Mouse (Mus musculus): Measurements from ENCODE around the gene Yrdc. TPM values are rescaled to one million over a fixed set of nuclear protein-coding genes. Genes with fewer than 3 reads are reported as not detected.

The Yrdc gene
- polyA plus RNA-seq, 1 experiment from 2014 or later: 48.8 TPM

GRCm38 (mm10) chr4:124861283-124862188, 11.1 kb downstream of the Yrdc start, which contains the start of gene Maneal:
Maneal (minus strand) TSS chr4:124862171.
- peak within 1 kb of the TSS; percentile 90 for H3K4me2 ChIP-seq (ENCODE audit: low read depth, low read length)
- 2% methylated on average over 49 of the region's 77 CpGs for WGBS
- peak; percentile 67 for ATAC-seq (ENCODE audit: low read depth)
- no peaks in the 10 kb centered on the region for H3K9me3 ChIP-seq (ENCODE audit: control insufficient read depth, low read length)
- peaks cover 19% of the 10 kb centered on the region for H3K36me3 ChIP-seq (ENCODE audit: control insufficient read depth, insufficient read depth, low read length)
- peaks cover 15% of the 10 kb centered on the region for H3K4me1 ChIP-seq (ENCODE audit: control insufficient read depth, insufficient read depth, low read length)
- peak within 1 kb of the TSS; percentile 82 for H3K27ac ChIP-seq (ENCODE audit: low read depth, low read length)
- peak within 1 kb of the TSS; percentile 88 for H3K9ac ChIP-seq (replicated peaks; ENCODE audit: low read depth, low read length)
- H3K27me3 ChIP-seq (ENCODE audit: control insufficient read depth, insufficient read depth, low read length): no peaks in the 10 kb centered on the region
- peak within 1 kb of the TSS; percentile 78 for H3K4me3 ChIP-seq (ENCODE audit: low read depth, low read length)

- no peaks in the 10 kb centered on the region for H3K4me1 ChIP-seq (ENCODE audit: control insufficient read depth, insufficient read depth, low read length)
- H3K27ac ChIP-seq (ENCODE audit: low read depth, low read length): no peak overlapping the region
- 92% methylated on average over 1 of the region's 1 CpGs for WGBS
- H3K9me3 ChIP-seq (ENCODE audit: control insufficient read depth, low read length): no peaks in the 10 kb centered on the region
- no peaks in the 10 kb centered on the region for H3K27me3 ChIP-seq (ENCODE audit: control insufficient read depth, insufficient read depth, low read length)
- no peak overlapping the region for H3K4me3 ChIP-seq (ENCODE audit: low read depth, low read length)
- no peak overlapping the region for H3K9ac ChIP-seq (replicated peaks; ENCODE audit: low read depth, low read length)
- no peaks in the 10 kb centered on the region for H3K36me3 ChIP-seq (ENCODE audit: control insufficient read depth, insufficient read depth, low read length)
- ATAC-seq (ENCODE audit: low read depth): no peak
- H3K4me2 ChIP-seq (ENCODE audit: low read depth, low read length): no peak overlapping the region
These were observed 22.2 kb downstream of the Yrdc start for GRCm38 (mm10) chr4:124872719-124873118.

GRCm38 (mm10) chr4:124880599-124880998, 30.1 kb downstream of the Yrdc start, which contains the start of gene Epha10:
Epha10 (plus strand) TSS chr4:124880899.
- Histone ChIP-seq H3K27ac (ENCODE audit: low read depth, low read length) (peak within 1 kb of the TSS; percentile 28; the same call in 1 of the 2 replicates), H3K4me3 (ENCODE audit: low read depth, low read length) (peak within 1 kb of the TSS; percentile 42), H3K9me3 (ENCODE audit: control insufficient read depth, low read length) (no peaks in the 10 kb centered on the region), H3K9ac (replicated peaks; ENCODE audit: low read depth, low read length) (peak within 1 kb of the TSS; percentile 55), H3K4me1 (ENCODE audit: control insufficient read depth, insufficient read depth, low read length) (0 out of 2 replicates have a peak, but pooled peaks cover 7% of the 10 kb centered on the region), H3K36me3 (ENCODE audit: control insufficient read depth, insufficient read depth, low read length) (no peaks in the 10 kb centered on the region), H3K27me3 (ENCODE audit: control insufficient read depth, insufficient read depth, low read length) (no peaks in the 10 kb centered on the region; the same call in 1 of the 2 replicates), H3K4me2 (ENCODE audit: low read depth, low read length) (peak within 1 kb of the TSS; percentile 65)
- ATAC-seq (ENCODE audit: low read depth): no peak
- WGBS: 3% methylated on average over 11 of the region's 11 CpGs

- Histone ChIP-seq H3K9ac (replicated peaks; ENCODE audit: low read depth, low read length) (peak overlapping the region; percentile 55), H3K27me3 (ENCODE audit: control insufficient read depth, insufficient read depth, low read length) (no peaks in the 10 kb centered on the region; the same call in 1 of the 2 replicates), H3K4me1 (ENCODE audit: control insufficient read depth, insufficient read depth, low read length) (0 out of 2 replicates have a peak, but pooled peaks cover 7% of the 10 kb centered on the region), H3K36me3 (ENCODE audit: control insufficient read depth, insufficient read depth, low read length) (no peaks in the 10 kb centered on the region), H3K4me3 (ENCODE audit: low read depth, low read length) (peak overlapping the region; percentile 42), H3K4me2 (ENCODE audit: low read depth, low read length) (peak overlapping the region; percentile 65), H3K9me3 (ENCODE audit: control insufficient read depth, low read length) (no peaks in the 10 kb centered on the region), H3K27ac (ENCODE audit: low read depth, low read length) (no peak overlapping the region)
- ATAC-seq (ENCODE audit: low read depth): peak; percentile 96
- under 1% methylated on average over 37 of the region's 37 CpGs for WGBS
These were observed 30.9 kb downstream of the Yrdc start for GRCm38 (mm10) chr4:124881341-124881908.

- ATAC-seq (ENCODE audit: low read depth): peak; percentile 30
- WGBS: 1% methylated on average over 28 of the region's 37 CpGs
These were observed 31.8 kb downstream of the Yrdc start for GRCm38 (mm10) chr4:124882151-124882729.

GRCm38 (mm10) chr4:124888702-124889101, 38.2 kb downstream of the Yrdc start:
- no peaks in the 10 kb centered on the region for H3K36me3 ChIP-seq (ENCODE audit: control insufficient read depth, insufficient read depth, low read length)
- H3K4me1 ChIP-seq (ENCODE audit: control insufficient read depth, insufficient read depth, low read length): no peaks in the 10 kb centered on the region; the same call in 1 of the 2 replicates
- no peak overlapping the region for H3K4me2 ChIP-seq (ENCODE audit: low read depth, low read length)
- H3K9me3 ChIP-seq (ENCODE audit: control insufficient read depth, low read length): no peaks in the 10 kb centered on the region
- H3K9ac ChIP-seq (replicated peaks; ENCODE audit: low read depth, low read length): no peak overlapping the region
- H3K27me3 ChIP-seq (ENCODE audit: control insufficient read depth, insufficient read depth, low read length): no peaks in the 10 kb centered on the region; the same call in 1 of the 2 replicates
- 77% methylated on average over 7 of the region's 7 CpGs for WGBS
- H3K4me3 ChIP-seq (ENCODE audit: low read depth, low read length): no peak overlapping the region
- no peak for ATAC-seq (ENCODE audit: low read depth)
- no peak overlapping the region for H3K27ac ChIP-seq (ENCODE audit: low read depth, low read length)

More at GRCm38 (mm10) chr4:124882151-124882729, 31.8 kb downstream of the Yrdc start:
- Histone ChIP-seq H3K4me3 (ENCODE audit: low read depth, low read length) (peak overlapping the region; percentile 42), H3K4me1 (ENCODE audit: control insufficient read depth, insufficient read depth, low read length) (0 out of 2 replicates have a peak, but pooled peaks cover 7% of the 10 kb centered on the region), H3K9ac (replicated peaks; ENCODE audit: low read depth, low read length) (peak overlapping the region; percentile 55), H3K36me3 (ENCODE audit: control insufficient read depth, insufficient read depth, low read length) (no peaks in the 10 kb centered on the region), H3K9me3 (ENCODE audit: control insufficient read depth, low read length) (no peaks in the 10 kb centered on the region), H3K27me3 (ENCODE audit: control insufficient read depth, insufficient read depth, low read length) (no peaks in the 10 kb centered on the region; the same call in 1 of the 2 replicates), H3K4me2 (ENCODE audit: low read depth, low read length) (peak overlapping the region; percentile 65), H3K27ac (ENCODE audit: low read depth, low read length) (peak overlapping the region; percentile 22; the same call in 1 of the 2 replicates)

- H3K4me3 ChIP-seq (ENCODE audit: low read depth, low read length): no peak overlapping the region
- 83% methylated on average over 2 of the region's 2 CpGs for WGBS
- no peak overlapping the region for H3K9ac ChIP-seq (replicated peaks; ENCODE audit: low read depth, low read length)
- H3K9me3 ChIP-seq (ENCODE audit: control insufficient read depth, low read length): no peaks in the 10 kb centered on the region
- H3K27ac ChIP-seq (ENCODE audit: low read depth, low read length): no peak overlapping the region
- H3K36me3 ChIP-seq (ENCODE audit: control insufficient read depth, insufficient read depth, low read length): no peaks in the 10 kb centered on the region
- ATAC-seq (ENCODE audit: low read depth): no peak
- H3K27me3 ChIP-seq (ENCODE audit: control insufficient read depth, insufficient read depth, low read length): no peaks in the 10 kb centered on the region; the same call in 1 of the 2 replicates
- no peaks in the 10 kb centered on the region; the same call in 1 of the 2 replicates for H3K4me1 ChIP-seq (ENCODE audit: control insufficient read depth, insufficient read depth, low read length)
- H3K4me2 ChIP-seq (ENCODE audit: low read depth, low read length): no peak overlapping the region
These were observed 39.5 kb downstream of the Yrdc start for GRCm38 (mm10) chr4:124889935-124890334.

- Histone ChIP-seq H3K27ac (ENCODE audit: low read depth, low read length) (no peak overlapping the region), H3K4me2 (ENCODE audit: low read depth, low read length) (no peak overlapping the region), H3K4me3 (ENCODE audit: low read depth, low read length) (no peak overlapping the region), H3K9ac (replicated peaks; ENCODE audit: low read depth, low read length) (no peak overlapping the region), H3K36me3 (ENCODE audit: control insufficient read depth, insufficient read depth, low read length) (no peaks in the 10 kb centered on the region), H3K4me1 (ENCODE audit: control insufficient read depth, insufficient read depth, low read length) (no peaks in the 10 kb centered on the region; the same call in 1 of the 2 replicates), H3K9me3 (ENCODE audit: control insufficient read depth, low read length) (no peaks in the 10 kb centered on the region), H3K27me3 (ENCODE audit: control insufficient read depth, insufficient read depth, low read length) (peaks cover under 1% of the 10 kb centered on the region; the same call in 1 of the 2 replicates)
- no peak for ATAC-seq (ENCODE audit: low read depth)
- 72% methylated on average over 5 of the region's 5 CpGs for WGBS
These were observed 40.4 kb downstream of the Yrdc start for GRCm38 (mm10) chr4:124890831-124891230.
